8 mouse cellular contexts compared by ENCODE assay signal in the genomic region with DNA sequence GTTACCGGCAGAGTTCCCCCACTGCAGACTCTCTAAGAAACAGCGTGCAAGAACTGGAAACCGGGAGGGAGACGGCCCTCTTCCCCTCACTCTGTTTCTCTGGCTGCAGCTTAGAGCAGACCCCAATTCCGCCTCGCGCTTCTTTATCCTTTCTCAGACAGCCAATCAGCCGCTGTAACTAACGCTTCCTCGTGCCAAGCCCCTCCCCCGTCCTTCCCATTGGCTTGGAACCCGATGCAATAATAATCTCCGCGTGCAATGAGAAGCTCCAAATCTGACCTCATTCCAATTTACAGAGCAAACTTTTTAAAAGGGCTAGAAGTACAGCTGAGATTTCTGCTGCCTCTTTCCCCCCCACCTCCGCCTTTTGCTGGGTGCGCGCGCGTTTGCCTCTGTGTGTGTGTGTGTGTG. TPM values are rescaled to one million over a fixed set of nuclear protein-coding genes. Genes with fewer than 3 reads are reported as not detected.
DNase-seq lines count a peak whose midpoint lies in the region; ATAC-seq and TF ChIP-seq lines count a peak whose summit lies in the region.

A gene (minus strand): TSS at position 133 of the 411 bp plus-strand sequence.

- peak within 1 kb of the TSS; percentile 100 for H3K27ac ChIP-seq in hindbrain, embryonic 12.5 days
- H3K27ac ChIP-seq in lung, postnatal 0 days (ENCODE audit: low read length): peak within 1 kb of the TSS; percentile 98

- no peaks in the 10 kb centered on the region for H3K36me3 ChIP-seq in hindbrain, embryonic 12.5 days
- H3K36me3 ChIP-seq in lung, postnatal 0 days (ENCODE audit: insufficient read depth, low read length): no peaks in the 10 kb centered on the region

- peak within 1 kb of the TSS; percentile 100 for H3K9ac ChIP-seq in hindbrain, embryonic 12.5 days
- peak within 1 kb of the TSS; percentile 88 for H3K9ac ChIP-seq in lung, postnatal 0 days (replicated peaks; ENCODE audit: low read depth)

- peak within 1 kb of the TSS; percentile 49 for H3K4me2 ChIP-seq in hindbrain, embryonic 12.5 days (replicated peaks)
- peak within 1 kb of the TSS; percentile 92 for H3K4me2 ChIP-seq in lung, postnatal 0 days (replicated peaks; ENCODE audit: low read depth, low read length)

- peaks cover 11% of the 10 kb centered on the region for H3K4me1 ChIP-seq in hindbrain, embryonic 12.5 days
- H3K4me1 ChIP-seq in lung, postnatal 0 days (ENCODE audit: insufficient read depth, low read depth, low read length): peaks cover 3% of the 10 kb centered on the region; the same call in 1 of the 2 replicates

- H3K27me3 ChIP-seq in hindbrain, embryonic 12.5 days: no peaks in the 10 kb centered on the region
- H3K27me3 ChIP-seq in lung, postnatal 0 days (replicated peaks; ENCODE audit: insufficient read depth, low read length): no peaks in the 10 kb centered on the region

- peak; percentile 63 for TF ChIP-seq EP300 in lung, postnatal 0 days (IDR thresholded peaks at IDR 0.05)

- under 1% methylated on average over 19 of the region's 19 CpGs for WGBS in hindbrain, embryonic 12.5 days
- 0% methylated on average over 19 of the region's 19 CpGs for WGBS in lung, postnatal 0 days

- peak within 1 kb of the TSS; percentile 99 for H3K4me3 ChIP-seq in hindbrain, embryonic 12.5 days
- peak within 1 kb of the TSS; percentile 80 for H3K4me3 ChIP-seq in lung, postnatal 0 days (ENCODE audit: low read depth, low read length)

- peak; percentile 91 for ATAC-seq in hindbrain, embryonic 12.5 days (ENCODE audit: low FRiP score)
- peak; percentile 83 for ATAC-seq in lung, postnatal 0 days

- peak; percentile 98 for DNase-seq in NIH3T3 (ENCODE audit: low read depth)
- peak; percentile 89 for DNase-seq in cerebellum, adult 9-11 months
- DNase-seq in frontal cortex, postnatal 14 days (ENCODE audit: low spot score in 2 of 2): peak; percentile 96 to 97
- DNase-seq in layer of hippocampus, postnatal 10 days (ENCODE audit: low spot score in 2 of 2): peak; percentile 97 to 98
- peak; percentile 99 for DNase-seq in lung, postnatal 0 days (ENCODE audit: low spot score)
- DNase-seq in ovary, postnatal 14 days (ENCODE audit: low spot score): peak; percentile 91
- peak; percentile 97 for DNase-seq in thymus, postnatal 14 days

- no peak for TF ChIP-seq CTCF in lung, postnatal 0 days (IDR thresholded peaks at IDR 0.05)

- H3K9me3 ChIP-seq in hindbrain, embryonic 12.5 days (replicated peaks): no peaks in the 10 kb centered on the region
- no peaks in the 10 kb centered on the region for H3K9me3 ChIP-seq in lung, postnatal 0 days (ENCODE audit: low read length)

RNA-seq across cellular contexts. Expression of the gene that starts here (rescaled TPM):
- polyA plus RNA-seq in hindbrain, embryonic 12.5 days (2016; fragmentation: Nextera tagmentation; extraction: Ambion mirVana): 255 and 291 TPM in 2 replicates
- total RNA-seq in layer of hippocampus, postnatal 10 days (2021): 10 to 100 TPM; 75.3 to 78.0 TPM
- 51.7 and 63.2 TPM in 2 replicates for polyA plus RNA-seq in lung, postnatal 0 days (2015; fragmentation: Nextera tagmentation; extraction: Ambion mirVana)

Comparison
In these comparisons a context has a peak if more than half of its experiments do, and no peak if none do; other contexts are left out.
1. Peak in every context shown above with its lines: DNase-seq, ATAC-seq, H3K4me3 ChIP-seq and H3K27ac ChIP-seq.